Mouse (Mus musculus) gastrocnemius, postnatal 14 days (tissue): ENCODE measurements around the gene 1700001C02Rik. TPM values are rescaled to one million over a fixed set of nuclear protein-coding genes. Genes with fewer than 3 reads are reported as not detected.

Source experiments
- DNase-seq: peaks from one replicate; pipeline ENCODE4 v3.0.0; 2021; ENCODE audit warnings: mixed read lengths
- intact Hi-C: fragments of 180-260 bp; cut with DNase I; formaldehyde crosslinking; loops from one replicate; pipeline ENCODE4 v1.15.1; 2025; ENCODE audit warnings: low total_unique reads
- total RNA-seq, 2 experiments: library from RNA; stranded (reverse); gene quantifications; 2 replicates each; pipeline ENCODE4 v1.2.3; 2021

Gene 1700001C02Rik
- total RNA-seq, 2 experiments from 2014 or later = not detected

GRCm38 (mm10) chr5:30490215-30490614 is 24.4 kb downstream of the 1700001C02Rik start:
- no peak for DNase-seq
- intact Hi-C loops = no loop called here

GRCm38 (mm10) chr5:30490845-30491244 is 25.0 kb downstream of the 1700001C02Rik start:
- DNase-seq = no peak
- intact Hi-C loops = no loop called here

GRCm38 (mm10) chr5:30493723-30494122 is 27.9 kb downstream of the 1700001C02Rik start:
- intact Hi-C loops = no loop called here

GRCm38 (mm10) chr5:30494606-30495005 is 28.8 kb downstream of the 1700001C02Rik start:
- intact Hi-C loops = no loop called here
- DNase-seq = no peak

More at GRCm38 (mm10) chr5:30493723-30494122, 27.9 kb downstream of the 1700001C02Rik start:
- DNase-seq = no peak

- DNase-seq = no peak
- intact Hi-C loops = no loop called here
Observed at GRCm38 (mm10) chr5:30495288-30495687, 29.4 kb downstream of the 1700001C02Rik start.

- no peak for DNase-seq
- intact Hi-C loops = no loop called here
Observed at GRCm38 (mm10) chr5:30496821-30497220, 31.0 kb downstream of the 1700001C02Rik start.

GRCm38 (mm10) chr5:30497299-30497698 is 31.5 kb downstream of the 1700001C02Rik start:
- intact Hi-C loops = no loop called here
- no peak for DNase-seq

GRCm38 (mm10) chr5:30513111-30513510 is 47.3 kb downstream of the 1700001C02Rik start:
- intact Hi-C loops = no loop called here
- DNase-seq = no peak

- intact Hi-C loops = loop anchor here (1.0 kb wide), 1 partner anchor 121 kb away; no protein-coding TSS in a partner anchor
- no peak for DNase-seq
Observed at GRCm38 (mm10) chr5:30516376-30516775, 50.5 kb downstream of the 1700001C02Rik start.

GRCm38 (mm10) chr5:30518108-30518507 is 52.3 kb downstream of the 1700001C02Rik start:
- intact Hi-C loops = no loop called here
- DNase-seq = no peak

GRCm38 (mm10) chr5:30518547-30518946 is 52.7 kb downstream of the 1700001C02Rik start:
- intact Hi-C loops = no loop called here
- no peak for DNase-seq

- DNase-seq = no peak
- intact Hi-C loops = no loop called here
Observed at GRCm38 (mm10) chr5:30519494-30519893, 53.6 kb downstream of the 1700001C02Rik start.

GRCm38 (mm10) chr5:30520214-30520732 is 54.4 kb downstream of the 1700001C02Rik start:
- no peak for DNase-seq
- intact Hi-C loops = no loop called here

GRCm38 (mm10) chr5:30522406-30522805 is 56.6 kb downstream of the 1700001C02Rik start:
- intact Hi-C loops = no loop called here
- no peak for DNase-seq

- DNase-seq = no peak
- intact Hi-C loops = no loop called here
Observed at GRCm38 (mm10) chr5:30523131-30523530, 57.3 kb downstream of the 1700001C02Rik start.

GRCm38 (mm10) chr5:30524213-30524612 is 58.4 kb downstream of the 1700001C02Rik start:
- intact Hi-C loops = no loop called here

GRCm38 (mm10) chr5:30525920-30526836 is 60.3 kb downstream of the 1700001C02Rik start:
- intact Hi-C loops = no loop called here
- DNase-seq = no peak

More at GRCm38 (mm10) chr5:30524213-30524612, 58.4 kb downstream of the 1700001C02Rik start:
- DNase-seq = no peak

GRCm38 (mm10) chr5:30527129-30527528 is 61.3 kb downstream of the 1700001C02Rik start:
- intact Hi-C loops = no loop called here
- no peak for DNase-seq

GRCm38 (mm10) chr5:30528906-30529305 is 63.1 kb downstream of the 1700001C02Rik start:
- DNase-seq = no peak
- intact Hi-C loops = no loop called here
